Mouse (Mus musculus): ENCODE data around the gene Syt14.

- no peak for TF ChIP-seq CTCF (IDR thresholded peaks at IDR 0.05; ENCODE audit: low read depth)
- no peak for TF ChIP-seq EP300 (IDR thresholded peaks at IDR 0.05; ENCODE audit: low read depth)
Observed at GRCm38 (mm10) chr1:192847254-192847653, 188.3 kb downstream of the Syt14 start.

All from heart, postnatal 0 days (tissue).